Mouse (Mus musculus) Patski (cell line): Measurements from ENCODE around the gene Fignl2. TPM values are rescaled to one million over a fixed set of nuclear protein-coding genes. Genes with fewer than 3 reads are reported as not detected.
"Not testable (repeated sequence)": the region's sequence is repeated elsewhere in the genome, so short reads cannot be mapped to it uniquely, and the experiment has no call there.

Source experiments
- ATAC-seq: fragments of 100-300 bp; one replicate; pipeline ENCODE4 v1.8.0; 2021
- CTCF ChIA-PET: fragments of 350-600 bp; sonication (Branson Sonifier 250); formaldehyde crosslinking; loops from one replicate; lab custom pipeline; 2022; ENCODE audit warnings: inconsistent platforms; lab: Charles Lee
- POLR2A ChIA-PET: fragments of 350-600 bp; sonication (Branson Sonifier 250); formaldehyde crosslinking; loops from one replicate; lab custom pipeline; 2022; ENCODE audit warnings: antibody characterized with exemption, inconsistent platforms; lab: Charles Lee
- DNase-seq: peaks from one replicate; pipeline ENCODE4 v3.0.0-alpha.2; 2011; ENCODE audit warnings: low read depth, low spot score
- H3K27me3 ChIP-seq: fragments of 371-371 bp; one replicate; pipeline ENCODE4 v1.5.1; 2021
- CTCF ChIP-seq: fragments of 100-300 bp; IDR thresholded peaks from one replicate; pipeline ENCODE4 v1.5.1; 2021
- in situ Hi-C: fragments of 300-500 bp; cut with MboI; formaldehyde crosslinking; loops from 3 replicates; pipeline ENCODE4 v1.11.1; 2018; ENCODE audit warnings: low pct_unique_long_range_greater_than_20kb, mixed read lengths
- polyA plus RNA-seq: library from polyadenylated mRNA; unstranded; gene quantifications from one replicate; pipeline ENCODE4 v1.2.3, GENCODE M21; 2021

Fignl2 gene
- polyA plus RNA-seq: 5.7 TPM

DNA sequence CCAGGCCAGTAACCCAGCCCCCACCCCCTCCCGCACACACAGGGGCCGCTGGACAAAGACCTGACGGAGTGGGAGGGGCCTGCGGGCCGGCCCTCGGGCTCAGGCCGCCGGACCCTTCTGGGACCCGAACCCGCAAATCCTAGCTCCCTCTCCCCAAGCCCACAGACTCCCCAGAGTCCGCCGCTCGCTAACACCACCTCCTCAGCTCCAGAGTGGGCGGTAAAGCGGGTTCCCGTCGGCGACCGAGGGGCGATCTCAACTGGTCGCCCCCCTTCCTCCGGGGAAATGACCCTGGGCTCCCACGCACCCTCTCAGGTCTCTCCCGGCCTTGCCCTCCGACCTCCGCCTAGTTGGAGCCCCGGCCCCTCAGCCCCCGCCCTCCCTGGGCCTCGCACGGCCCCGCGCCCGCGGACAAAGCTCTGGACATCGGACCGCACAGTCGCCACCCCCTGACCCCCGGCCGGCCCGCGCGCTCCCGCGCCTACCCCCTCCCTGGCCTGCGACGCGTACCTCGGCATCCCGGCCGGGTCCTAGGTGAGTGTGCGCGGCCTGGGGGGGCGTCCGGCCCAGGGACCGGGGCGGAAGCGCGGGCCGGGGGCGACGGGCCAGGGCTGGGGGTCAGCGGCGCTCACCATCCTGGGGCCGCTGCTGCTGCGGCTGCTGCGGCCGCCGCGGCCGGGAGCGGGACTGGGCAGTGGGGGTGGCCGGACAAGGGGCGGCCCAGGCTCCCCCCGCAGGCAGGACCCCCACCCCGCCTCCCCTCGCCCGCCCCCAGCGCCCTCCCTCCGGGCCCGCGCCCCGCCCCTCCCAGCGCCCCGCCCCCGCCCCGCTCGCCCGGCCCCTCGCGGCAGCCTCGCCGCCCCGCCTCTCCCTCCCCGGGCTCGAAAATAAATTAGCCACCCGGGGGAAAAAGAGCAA lies at the start of gene Fignl2:
Gene Fignl2, minus strand, starts transcription at position 755 of the 918 bp plus-strand sequence.
- H3K27me3 ChIP-seq: no peaks in the 10 kb centered on the region
- in situ Hi-C loops: no loop called here
- no peak for DNase-seq
- POLR2A ChIA-PET: interaction anchor here (1.0 to 1.3 kb wide), 3 partner anchors 9 to 62 kb away, joined by 3 to 4 read pairs (median 3); no protein-coding TSS in a partner anchor
- CTCF ChIA-PET: interaction anchor here (0.9 kb wide), 1 partner anchor 12 kb away, joined by 3 read pairs; no protein-coding TSS in a partner anchor
- peak; percentile 4 for ATAC-seq
- TF ChIP-seq CTCF: no peak

DNA sequence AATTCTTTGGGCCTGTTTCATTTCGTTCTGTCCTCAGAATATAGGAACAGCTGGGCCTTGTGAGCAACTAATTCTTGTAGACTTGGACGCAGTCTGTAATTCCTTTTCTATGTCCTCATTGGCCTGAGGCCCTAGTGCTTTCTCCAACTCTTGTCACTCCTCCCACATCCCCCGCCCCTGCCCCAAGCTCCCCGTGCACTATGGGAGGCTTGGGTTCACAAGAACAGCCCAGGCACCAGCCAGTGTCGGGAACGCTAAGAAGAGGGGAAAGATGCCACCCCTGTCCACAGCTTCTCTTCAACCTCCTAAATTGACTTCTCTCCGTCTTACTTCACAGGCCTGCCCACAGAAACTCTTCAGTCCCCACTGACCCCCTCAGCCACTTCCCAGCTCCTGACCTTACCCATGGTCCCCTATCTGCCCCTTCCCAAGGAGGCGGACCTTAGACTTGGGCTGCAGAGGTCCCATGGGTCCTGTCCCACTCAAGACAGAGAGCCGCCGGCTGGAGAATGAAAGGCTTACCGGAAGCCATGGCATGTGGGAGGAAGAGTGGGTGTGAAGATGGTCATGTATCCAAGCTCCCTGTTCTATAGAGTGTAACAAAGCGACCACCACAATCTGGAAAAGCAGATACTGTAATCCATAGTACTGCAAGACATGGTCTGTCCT lies 48.6 kb upstream of the Fignl2 start:
- no peak for ATAC-seq
- ChIA-PET CTCF (interaction anchor here (0.9 to 1.0 kb wide), 2 partner anchors 9 to 10 kb away, joined by 3 read pairs; no protein-coding TSS in a partner anchor), POLR2A (no interaction called here)
- in situ Hi-C loops: no loop called here
- no peak for DNase-seq
- H3K27me3 ChIP-seq: peaks cover 7% of the 10 kb centered on the region
- no peak for TF ChIP-seq CTCF

DNA sequence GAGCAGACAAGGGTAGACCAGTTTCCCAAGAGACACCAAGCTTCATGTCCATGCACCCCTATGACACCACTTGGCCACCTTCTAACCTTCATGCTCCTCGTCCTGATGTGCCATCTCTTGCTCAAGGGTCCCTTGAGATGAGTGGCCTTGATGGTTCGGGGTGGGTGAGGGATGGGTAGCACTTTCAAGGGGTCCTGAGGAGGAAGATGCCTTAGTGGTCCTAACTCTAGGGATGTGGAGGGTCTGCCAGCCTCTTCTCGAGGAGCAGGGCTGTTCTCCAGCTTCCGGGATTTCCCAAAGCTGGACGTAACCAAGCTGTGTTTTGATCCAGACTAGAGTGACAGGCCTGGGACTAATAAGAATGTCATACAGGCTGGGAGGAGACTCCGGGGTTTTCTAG lies 47.2 kb upstream of the Fignl2 start:
- peaks cover 7% of the 10 kb centered on the region for H3K27me3 ChIP-seq
- no peak for ATAC-seq
- CTCF ChIA-PET: interaction anchor here (1.0 kb wide), 1 partner anchor 16 kb away, joined by 3 read pairs; no protein-coding TSS in a partner anchor
- no peak for TF ChIP-seq CTCF
- in situ Hi-C loops: no loop called here
- POLR2A ChIA-PET: interaction anchor here (1.6 kb wide), 1 partner anchor 8 kb away, joined by 3 read pairs; no protein-coding TSS in a partner anchor
- no peak for DNase-seq

DNA sequence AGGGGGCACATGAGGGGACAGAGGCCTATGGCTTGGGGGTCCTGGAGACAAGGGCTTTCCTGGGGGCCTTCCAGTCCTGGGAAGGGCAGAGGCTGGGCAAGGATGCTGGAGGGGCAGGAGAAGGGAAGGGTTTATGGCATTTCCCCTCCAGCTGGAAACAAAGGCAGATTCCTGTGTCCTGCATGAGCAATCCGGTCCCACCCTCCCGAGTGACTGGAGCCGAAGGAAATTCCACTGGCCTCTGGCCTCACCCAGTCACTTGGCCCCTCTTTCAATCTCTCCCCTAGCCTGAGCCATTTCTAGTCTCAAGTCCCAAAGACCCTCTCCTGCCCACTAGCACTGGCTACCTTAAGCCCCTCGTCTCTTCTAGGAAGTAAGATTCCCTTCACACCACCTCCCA lies 44.8 kb upstream of the Fignl2 start:
- no peak for TF ChIP-seq CTCF
- in situ Hi-C loops: no loop called here
- POLR2A ChIA-PET: no interaction called here
- CTCF ChIA-PET: no interaction called here
- DNase-seq (no peak), ATAC-seq (no peak)
- H3K27me3 ChIP-seq: no peaks in the 10 kb centered on the region

DNA sequence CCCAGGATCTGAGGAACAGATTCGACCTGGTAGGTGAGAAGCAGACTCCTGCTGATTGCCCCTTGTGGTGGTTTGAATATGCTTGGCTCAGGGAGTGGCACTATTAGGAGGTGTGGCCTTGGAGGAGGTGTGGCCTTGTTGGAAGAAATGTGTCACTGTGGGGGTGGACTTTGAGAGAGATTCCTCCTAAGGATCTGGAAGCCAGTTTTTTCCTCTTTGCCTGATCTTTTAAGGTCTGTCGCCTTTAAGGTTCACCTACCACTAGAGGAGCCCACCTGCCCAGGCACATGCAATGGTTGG lies 43.9 kb upstream of the Fignl2 start:
- H3K27me3 ChIP-seq: no peaks in the 10 kb centered on the region
- ChIA-PET POLR2A (no interaction called here), CTCF (interaction anchor here (1.7 kb wide), 1 partner anchor 76 kb away, joined by 4 read pairs; no protein-coding TSS in a partner anchor)
- in situ Hi-C loops: no loop called here
- ATAC-seq (no peak), DNase-seq (no peak)
- no peak for TF ChIP-seq CTCF

DNA sequence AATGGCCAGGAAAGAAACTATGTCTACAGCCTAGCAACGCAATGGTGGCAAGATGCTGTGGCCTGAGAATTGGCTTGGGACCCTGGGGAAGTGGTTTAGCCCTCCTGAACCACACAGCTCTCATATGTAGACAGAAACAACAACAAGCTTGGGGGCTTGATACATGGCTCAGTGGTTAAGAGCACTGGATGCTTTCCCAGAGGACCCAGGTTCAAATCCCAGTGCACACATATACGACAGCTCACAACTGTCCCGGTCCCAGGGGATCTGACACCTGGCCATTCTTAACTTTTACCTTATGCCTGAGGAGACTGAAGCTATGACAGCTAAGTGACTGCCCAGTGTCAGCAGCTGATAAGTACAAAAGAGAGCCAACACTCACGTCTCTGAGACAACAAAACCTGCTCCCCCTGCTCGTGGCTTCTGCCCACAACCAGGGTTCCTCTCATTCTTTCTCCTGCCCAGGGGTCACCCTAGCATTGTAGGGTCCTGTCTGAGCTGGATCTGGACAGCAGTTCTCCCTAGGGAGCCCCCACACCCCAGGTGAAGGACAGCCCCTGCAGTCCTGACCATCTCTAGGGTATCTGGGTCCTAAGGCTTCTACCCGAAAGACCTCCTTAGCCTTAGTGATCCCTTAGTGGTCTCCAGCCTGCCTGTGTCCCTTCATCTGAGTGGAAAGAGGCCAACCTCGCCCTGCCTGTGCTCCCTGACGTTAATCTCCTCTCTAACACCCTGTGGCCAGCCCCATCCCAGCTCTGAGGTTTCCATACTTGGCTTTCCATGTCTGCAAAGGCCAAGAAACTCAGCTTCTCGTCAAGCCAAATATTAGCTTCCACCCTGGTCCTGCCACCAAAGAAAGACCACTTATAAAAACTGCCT lies 43.3 kb upstream of the Fignl2 start:
- DNase-seq: no peak
- CTCF ChIA-PET: interaction anchor here (1.7 kb wide), 1 partner anchor 76 kb away, joined by 4 read pairs; no protein-coding TSS in a partner anchor
- POLR2A ChIA-PET: no interaction called here
- no peaks in the 10 kb centered on the region for H3K27me3 ChIP-seq
- in situ Hi-C loops: no loop called here
- TF ChIP-seq CTCF: no peak
- no peak for ATAC-seq

DNA sequence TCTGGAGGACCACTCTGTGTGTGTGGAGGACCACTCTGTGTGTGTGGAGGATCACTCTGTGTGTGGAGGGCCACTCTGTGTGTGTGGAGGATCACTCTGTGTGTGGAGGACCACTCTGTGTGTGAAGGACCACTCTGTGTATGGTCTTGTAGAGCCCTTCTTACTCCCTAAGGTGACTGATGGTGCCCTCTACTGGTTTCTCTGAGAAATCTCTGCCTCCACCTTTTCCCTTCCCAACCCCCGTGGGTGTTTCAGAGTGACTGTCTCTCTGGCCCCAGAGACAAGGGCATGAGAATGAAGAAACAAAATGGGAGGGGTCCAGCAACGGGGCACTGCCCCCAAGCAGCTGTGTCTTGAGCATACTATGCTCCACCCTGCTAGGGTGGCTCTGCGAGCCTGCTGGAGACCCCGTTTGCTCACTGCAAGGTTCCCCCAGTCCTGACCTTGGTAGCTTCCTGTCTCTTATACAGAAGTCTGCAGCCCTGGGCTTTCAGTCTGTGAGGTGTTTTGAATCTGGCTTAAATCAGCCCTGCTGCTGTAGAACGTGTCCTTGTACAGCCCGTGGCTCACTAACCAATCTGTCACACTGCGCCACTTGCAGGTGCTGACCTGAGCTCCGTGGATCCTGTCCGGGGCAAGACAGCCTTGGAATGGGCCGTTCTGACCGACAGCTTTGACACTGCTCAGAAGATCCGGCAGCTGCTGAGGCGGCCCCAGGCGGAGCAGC lies 40.2 kb upstream of the Fignl2 start:
- ATAC-seq (no peak), DNase-seq (no peak)
- POLR2A ChIA-PET: no interaction called here
- in situ Hi-C loops: no loop called here
- TF ChIP-seq CTCF: no peak
- no peaks in the 10 kb centered on the region for H3K27me3 ChIP-seq
- CTCF ChIA-PET: interaction anchor here (0.6 to 0.9 kb wide), 2 partner anchors 8 to 63 kb away, joined by 3 read pairs; no protein-coding TSS in a partner anchor

DNA sequence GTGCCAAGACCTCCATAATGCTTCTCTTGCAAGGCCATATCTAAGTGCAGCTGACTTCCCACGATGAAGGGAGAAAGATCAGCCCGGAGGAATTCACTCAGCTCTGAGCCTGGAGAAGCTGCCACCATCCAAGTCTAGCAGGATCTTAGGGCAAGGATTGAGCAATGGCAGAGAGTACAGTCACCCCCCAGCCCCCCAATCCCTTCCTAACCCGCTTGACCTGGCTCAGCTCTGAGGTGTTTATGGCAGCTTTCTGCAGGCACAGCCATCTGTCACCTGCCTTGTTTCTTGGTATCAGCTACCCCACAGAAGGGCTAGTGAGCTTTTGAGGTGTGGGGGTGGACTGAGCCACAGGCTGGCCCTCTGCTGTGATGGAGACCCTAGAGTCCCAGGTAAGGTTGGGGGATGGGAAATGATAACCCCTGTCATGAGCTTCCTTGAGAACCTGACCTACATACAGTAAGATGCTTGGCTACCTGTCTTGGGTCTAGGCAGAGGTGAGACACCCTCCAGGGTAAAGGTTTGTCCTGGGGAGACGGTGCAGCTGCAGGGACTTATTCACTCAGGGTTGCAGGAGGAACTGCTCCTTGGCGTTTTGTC lies 37.2 kb upstream of the Fignl2 start, which contains the start of gene Ankrd33:
Gene Ankrd33, plus strand, starts transcription at position 245 of the 600 bp plus-strand sequence.
- no peak for DNase-seq
- no peaks in the 10 kb centered on the region for H3K27me3 ChIP-seq
- POLR2A ChIA-PET: no interaction called here
- TF ChIP-seq CTCF: no peak
- in situ Hi-C loops: no loop called here
- CTCF ChIA-PET: interaction anchor here (1.1 kb wide), 1 partner anchor 10 kb away, joined by 3 read pairs; no protein-coding TSS in a partner anchor
- ATAC-seq: no peak

DNA sequence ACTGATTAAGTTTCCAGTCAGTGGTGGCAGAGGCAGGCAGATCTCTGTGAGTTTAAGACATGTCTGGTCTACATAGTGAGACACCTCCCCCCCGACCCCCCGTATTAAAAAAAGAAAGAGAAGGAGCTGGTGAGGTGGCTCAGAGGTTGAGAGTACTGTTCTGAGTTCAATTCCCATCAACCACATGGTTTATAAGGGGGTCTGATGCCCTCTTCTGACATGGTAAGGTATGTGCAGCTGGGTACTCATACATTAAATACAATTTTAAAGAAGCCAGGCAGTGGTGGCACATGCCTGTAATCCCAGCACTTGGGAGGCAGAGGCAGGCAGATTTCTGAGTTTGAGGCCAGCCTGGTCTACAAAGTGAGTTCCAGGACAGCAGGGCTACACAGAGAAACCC lies 35.4 kb upstream of the Fignl2 start:
- in situ Hi-C loops, CTCF ChIA-PET, H3K27me3 ChIP-seq, POLR2A ChIA-PET, ATAC-seq, DNase-seq: not testable (repeated sequence)
- TF ChIP-seq CTCF: peak; percentile 33
